Mouse (Mus musculus): ENCODE data around the gene Pafah1b3.

The Pafah1b3 gene

GRCm38 (mm10) chr7:25281734-25282601 lies 15.8 kb downstream of the Pafah1b3 start:
- peak; percentile 98 for DNase-seq (ENCODE audit: low read depth, low spot score)

GRCm38 (mm10) chr7:25281166-25281733 lies 16.5 kb downstream of the Pafah1b3 start:
- no peak for DNase-seq (ENCODE audit: low read depth, low spot score)

- DNase-seq (ENCODE audit: low read depth, low spot score) = peak; percentile 54
Measured at GRCm38 (mm10) chr7:25279861-25280791, 17.7 kb downstream of the Pafah1b3 start.

- peak; percentile 82 for DNase-seq (ENCODE audit: low read depth, low spot score)
Measured at GRCm38 (mm10) chr7:25279076-25279860, 18.5 kb downstream of the Pafah1b3 start.

DNA sequence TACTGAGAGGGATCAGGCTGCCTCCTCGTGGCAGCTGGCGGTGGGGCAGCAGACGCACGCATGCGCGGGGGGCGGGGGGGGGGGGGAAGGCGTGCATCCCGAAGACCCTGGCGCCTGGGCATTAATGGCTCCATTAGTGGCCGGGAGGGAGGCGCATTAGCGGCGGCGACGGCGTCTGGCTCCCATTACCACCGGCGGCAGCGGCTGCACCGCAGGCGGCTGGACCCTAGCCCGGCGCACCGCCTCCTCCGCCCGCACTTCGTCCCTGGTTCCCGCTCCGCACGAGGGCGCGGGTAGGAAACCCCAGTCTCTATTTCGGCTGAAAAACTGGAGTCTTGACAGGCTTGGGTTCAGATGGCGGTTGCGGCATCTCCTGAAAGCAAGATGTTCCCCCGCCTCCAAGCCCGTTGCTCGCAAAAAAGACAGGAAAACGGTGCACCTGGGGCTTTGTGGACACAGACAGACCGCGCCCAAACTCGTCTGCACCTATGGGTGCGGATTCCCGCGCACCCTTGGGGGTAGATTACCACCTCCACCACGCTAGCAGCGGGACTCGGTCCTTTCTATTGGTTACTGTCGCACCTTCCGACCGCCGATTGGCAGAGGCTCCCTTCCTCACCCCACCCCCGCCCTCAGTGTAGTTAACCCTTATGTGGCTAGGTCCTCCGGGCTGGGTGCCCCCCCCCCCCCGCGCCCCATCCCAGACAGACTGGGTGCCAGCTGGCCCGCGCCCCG lies 19.3 kb downstream of the Pafah1b3 start:
- DNase-seq (ENCODE audit: low read depth, low spot score) = peak; percentile 86

DNA sequence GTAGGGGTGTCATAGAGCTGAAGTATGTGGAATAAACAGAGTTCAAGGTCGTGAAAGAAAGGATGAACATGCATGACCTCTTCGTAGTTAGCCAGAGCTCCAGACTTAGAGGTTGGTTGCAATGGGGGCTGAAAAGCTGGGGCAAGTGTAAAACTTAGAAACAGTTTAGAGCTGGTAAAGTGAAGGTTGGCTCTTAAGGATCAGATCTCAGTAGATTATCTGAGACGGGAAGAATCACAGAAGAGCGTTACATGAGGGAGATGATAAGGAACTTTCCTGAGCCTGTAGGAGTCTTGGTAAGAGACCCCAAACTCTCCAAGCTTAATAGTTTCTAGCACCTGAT lies 19.8 kb downstream of the Pafah1b3 start:
- DNase-seq (ENCODE audit: low read depth, low spot score) = no peak

GRCm38 (mm10) chr7:25277405-25277804 lies 20.4 kb downstream of the Pafah1b3 start:
- DNase-seq (ENCODE audit: low read depth, low spot score) = no peak

DNA sequence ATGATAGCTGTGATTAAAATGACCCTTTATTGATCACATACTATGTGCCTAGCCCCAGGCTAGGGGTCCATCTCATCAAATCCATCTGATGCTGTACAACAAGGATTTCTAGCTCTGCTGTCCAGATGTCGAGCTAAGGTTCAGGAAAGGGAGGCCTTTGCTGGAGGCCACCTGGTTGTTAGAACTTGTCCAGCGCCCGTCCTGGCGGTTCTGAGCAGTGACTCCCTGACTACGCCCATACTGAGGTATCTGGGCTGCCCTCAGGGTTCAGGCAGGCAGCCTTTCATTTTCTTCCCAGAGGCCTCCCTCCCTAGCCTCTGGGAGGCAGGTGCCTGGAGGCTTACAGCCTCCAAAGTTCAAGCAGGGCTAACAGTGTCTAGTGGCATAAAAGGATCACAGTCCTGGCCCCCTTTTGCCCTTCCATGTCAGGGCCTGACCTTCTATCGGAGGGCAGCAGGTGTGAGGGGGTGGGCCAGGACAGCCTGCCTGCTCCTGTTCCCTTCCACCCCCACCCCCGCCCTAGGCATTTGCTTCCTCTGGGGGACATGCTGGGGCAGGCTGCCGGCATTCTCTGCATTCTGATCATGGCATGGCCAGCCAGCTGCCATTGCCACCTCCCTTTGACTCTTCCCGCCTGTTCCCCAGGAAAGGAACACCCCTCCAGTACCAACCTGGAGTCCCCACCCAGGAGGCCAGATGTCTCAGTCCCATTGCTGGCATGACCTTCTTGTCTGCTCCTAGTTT lies 22.1 kb downstream of the Pafah1b3 start:
- peak; percentile 28 for DNase-seq (ENCODE audit: low read depth, low spot score)

GRCm38 (mm10) chr7:25274996-25275395 lies 22.8 kb downstream of the Pafah1b3 start:
- DNase-seq (ENCODE audit: low read depth, low spot score) = no peak

DNA sequence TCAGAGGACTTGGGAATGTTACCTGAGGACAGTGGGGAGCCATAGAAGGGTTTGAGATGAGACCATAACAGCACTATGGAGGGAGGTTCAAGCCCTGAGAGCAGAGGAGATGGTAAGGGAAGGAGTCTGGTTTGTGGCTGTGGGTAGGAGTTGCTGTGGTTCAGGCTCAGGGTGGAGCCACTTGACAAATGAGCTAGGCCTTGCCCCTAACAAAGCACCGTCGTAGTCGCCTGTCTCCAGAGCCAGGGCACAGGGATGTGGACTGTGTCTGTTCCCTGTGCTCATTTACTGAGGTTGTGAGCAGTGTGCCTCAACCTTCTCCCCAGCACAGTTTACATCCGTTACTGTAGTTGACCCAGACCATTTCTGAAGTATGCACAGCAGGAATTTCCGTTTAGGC lies 23.2 kb downstream of the Pafah1b3 start:
- no peak for DNase-seq (ENCODE audit: low read depth, low spot score)

GRCm38 (mm10) chr7:25273259-25274241 lies 24.2 kb downstream of the Pafah1b3 start:
- DNase-seq (ENCODE audit: low read depth, low spot score) = no peak

- DNase-seq (ENCODE audit: low read depth, low spot score) = no peak
Measured at GRCm38 (mm10) chr7:25272445-25273258, 25.1 kb downstream of the Pafah1b3 start.

- DNase-seq (ENCODE audit: low read depth, low spot score) = no peak
Measured at GRCm38 (mm10) chr7:25271651-25272444, 25.9 kb downstream of the Pafah1b3 start.

GRCm38 (mm10) chr7:25270652-25271633 lies 26.8 kb downstream of the Pafah1b3 start:
- DNase-seq (ENCODE audit: low read depth, low spot score) = no peak

DNA sequence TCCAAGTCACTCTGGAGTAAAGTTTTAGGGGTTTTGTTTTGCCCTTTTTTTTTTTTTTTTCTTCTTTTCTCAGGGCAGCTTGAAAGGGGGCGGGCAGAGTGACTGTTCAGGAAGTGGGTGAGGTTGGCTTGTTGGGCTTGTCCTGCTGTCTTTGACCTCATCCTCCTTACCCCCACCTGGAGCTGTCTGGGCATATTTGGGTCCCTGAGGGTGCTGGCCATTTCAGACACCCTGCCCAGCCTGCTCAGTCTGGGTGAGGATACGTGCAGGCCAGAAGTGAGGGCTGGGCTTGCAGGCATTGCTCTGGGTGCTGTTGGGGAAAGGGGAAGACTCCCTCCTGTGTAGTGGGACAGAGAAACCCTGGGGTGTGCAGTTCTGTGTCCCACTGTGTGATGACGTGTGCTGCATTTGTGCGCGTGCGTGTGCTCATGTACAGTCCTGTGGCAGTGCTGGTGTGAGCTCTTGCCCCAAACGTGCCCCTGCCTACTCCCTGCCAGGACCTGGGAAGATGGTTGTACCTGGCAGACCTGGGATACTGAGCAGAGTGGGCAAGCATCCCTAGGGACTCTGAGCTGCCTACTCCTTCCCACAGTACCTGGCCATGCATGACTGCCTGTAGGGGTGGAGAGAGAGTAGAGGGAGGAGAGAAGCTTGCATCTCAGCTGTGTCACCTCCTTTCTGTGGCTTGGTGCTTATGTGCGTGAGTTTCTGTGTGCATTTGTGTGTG lies 28.1 kb downstream of the Pafah1b3 start:
- no peak for DNase-seq (ENCODE audit: low read depth, low spot score)

All from mesoderm, embryonic 11.5 days (tissue).